Mouse (Mus musculus) stomach, embryonic 14.5 days (tissue): ENCODE results near the gene Tmem79. TPM values are rescaled to one million over a fixed set of nuclear protein-coding genes. Genes with fewer than 3 reads are reported as not detected.
"Not testable (repeated sequence)": the region's sequence is repeated elsewhere in the genome, so short reads cannot be mapped to it uniquely, and the experiment has no call there.

Experiments
- ATAC-seq: fragments of 200-750 bp; cut with Nextera tagmentation; 2 replicates; pipeline ENCODE4 v1.8.0; 2017; ENCODE audit warnings: low read depth, moderate TSS enrichment; ENCODE audit not compliant: insufficient number of reproducible peaks, insufficient read depth, low FRiP score
- H3K27ac ChIP-seq: fragments of 300-500 bp; sonication (generic); 2 replicates; pipeline ENCODE4 v1.5.1; 2014; ENCODE audit warnings: mild to moderate bottlenecking, low read length, moderate library complexity, mixed read lengths
- H3K27me3 ChIP-seq: fragments of 300-500 bp; sonication (generic); 2 replicates; pipeline ENCODE4 v1.6.1; 2014; ENCODE audit warnings: low read length, control low read depth, mixed read lengths; ENCODE audit not compliant: control insufficient read depth, insufficient read depth
- H3K36me3 ChIP-seq: fragments of 300-500 bp; sonication (generic); 2 replicates; pipeline ENCODE4 v1.6.1; 2014; ENCODE audit warnings: mild to moderate bottlenecking, control low read depth, low read length, moderate library complexity, mixed read lengths; ENCODE audit not compliant: control insufficient read depth, insufficient read depth
- H3K4me1 ChIP-seq: fragments of 300-500 bp; sonication (generic); 2 replicates; pipeline ENCODE4 v1.6.1; 2014; ENCODE audit warnings: low read length, control low read depth, mixed read lengths; ENCODE audit not compliant: control insufficient read depth, insufficient read depth
- H3K4me2 ChIP-seq: fragments of 300-500 bp; sonication (generic); replicated peaks from 2 replicates; pipeline ENCODE4 v1.6.1; 2014; ENCODE audit warnings: low read depth, low read length, control low read depth
- H3K4me3 ChIP-seq: fragments of 300-500 bp; sonication (generic); 2 replicates; pipeline ENCODE4 v1.5.1; 2014; ENCODE audit warnings: low read depth, low read length, control low read depth
- H3K9ac ChIP-seq: fragments of 300-500 bp; sonication (generic); replicated peaks from 2 replicates; pipeline ENCODE4 v1.6.1; 2014; ENCODE audit warnings: low read depth, mild to moderate bottlenecking, control low read depth, low read length, moderate library complexity, mixed read lengths
- H3K9me3 ChIP-seq: fragments of 300-500 bp; sonication (generic); 2 replicates; pipeline ENCODE4 v1.6.1; 2016; ENCODE audit warnings: low read depth, low read length, control low read depth; ENCODE audit not compliant: control insufficient read depth
- WGBS: fragments of 180-500 bp; shearing (Covaris S2); extraction: QIAGEN DNeasy Blood & Tissue Kit; methylation state at CpG from one replicate; pipeline ENCODE4 v1.1.7; 2014; 5-methylcytosine and 5-hydroxymethylcytosine counted together
- polyA plus RNA-seq: library from polyadenylated mRNA; unstranded; fragments of >200 nt; fragmentation: Nextera tagmentation; extraction: Ambion mirVana; gene quantifications from 2 replicates; pipeline ENCODE4 v1.2.1, GENCODE M21; 2014

Tmem79 gene
- polyA plus RNA-seq, 1 experiment from 2014 or later, result 20.5 TPM

- peaks cover 33% of the 10 kb centered on the region for H3K36me3 ChIP-seq
- no peaks in the 10 kb centered on the region for H3K27me3 ChIP-seq
- no peak for ATAC-seq
- H3K4me2 ChIP-seq, result peak overlapping the region; percentile 80
- H3K9me3 ChIP-seq, result no peaks in the 10 kb centered on the region
- peak overlapping the region; percentile 89 for H3K4me3 ChIP-seq
- peak overlapping the region; percentile 91 for H3K27ac ChIP-seq
- H3K9ac ChIP-seq, result peak overlapping the region; percentile 85
- under 1% methylated on average over 30 of the region's 30 CpGs for WGBS
- H3K4me1 ChIP-seq, result peaks cover 7% of the 10 kb centered on the region; the same call in 1 of the 2 replicates
These were observed 38.6 kb downstream of the Tmem79 start for GRCm38 (mm10) chr3:88297321-88297851.

- peak within 1 kb of the TSS; percentile 95 for H3K27ac ChIP-seq
- under 1% methylated on average over 44 of the region's 44 CpGs for WGBS
These were observed 39.2 kb downstream of the Tmem79 start, which contains the start of the genes Tsacc and Cct3 for GRCm38 (mm10) chr3:88296561-88297318. Gene Tsacc (minus strand): TSS chr3:88296999. Gene Cct3 (plus strand): TSS chr3:88297116.

GRCm38 (mm10) chr3:88296110-88296560, 39.8 kb downstream of the Tmem79 start:
- H3K27me3 ChIP-seq, result no peaks in the 10 kb centered on the region
- H3K9ac ChIP-seq, result peak overlapping the region; percentile 45
- H3K4me3 ChIP-seq, result peak overlapping the region; percentile 89
- no peaks in the 10 kb centered on the region for H3K9me3 ChIP-seq
- peak overlapping the region; percentile 95 for H3K27ac ChIP-seq
- H3K36me3 ChIP-seq, result peaks cover 21% of the 10 kb centered on the region
- under 1% methylated on average over 12 of the region's 12 CpGs for WGBS
- peaks cover 7% of the 10 kb centered on the region; the same call in 1 of the 2 replicates for H3K4me1 ChIP-seq
- peak overlapping the region; percentile 80 for H3K4me2 ChIP-seq
- peak; percentile 19; the same call in 1 of the 2 replicates for ATAC-seq

More at GRCm38 (mm10) chr3:88296561-88297318, 39.2 kb downstream of the Tmem79 start, which contains the start of the genes Tsacc and Cct3:
- Histone ChIP-seq H3K36me3 (peaks cover 27% of the 10 kb centered on the region), H3K4me1 (peaks cover 7% of the 10 kb centered on the region; the same call in 1 of the 2 replicates), H3K9me3 (no peaks in the 10 kb centered on the region), H3K27me3 (no peaks in the 10 kb centered on the region), H3K4me3 (peak within 1 kb of the TSS; percentile 89), H3K4me2 (peak within 1 kb of the TSS; percentile 80), H3K9ac (peak within 1 kb of the TSS; percentile 85)
- ATAC-seq, result peak; percentile 98

- WGBS, result 51% methylated on average over 1 of the region's 1 CpGs
- H3K9me3 ChIP-seq, H3K4me3 ChIP-seq, ATAC-seq, H3K9ac ChIP-seq, H3K27me3 ChIP-seq, H3K27ac ChIP-seq, H3K4me1 ChIP-seq: not testable (repeated sequence)
- Histone ChIP-seq H3K36me3 (peaks cover 12% of the 10 kb centered on the region), H3K4me2 (peak overlapping the region; percentile 80; the same call in 1 of the 2 replicates)
These were observed 40.7 kb downstream of the Tmem79 start for GRCm38 (mm10) chr3:88295272-88295671.

GRCm38 (mm10) chr3:88291970-88292369, 44.0 kb downstream of the Tmem79 start:
- Histone ChIP-seq H3K4me3 (no peak overlapping the region), H3K9me3 (no peaks in the 10 kb centered on the region), H3K36me3 (no peaks in the 10 kb centered on the region), H3K4me1 (no peaks in the 10 kb centered on the region), H3K4me2 (no peak overlapping the region), H3K9ac (no peak overlapping the region), H3K27me3 (no peaks in the 10 kb centered on the region), H3K27ac (no peak overlapping the region)
- 57% methylated on average over 4 of the region's 4 CpGs for WGBS
- ATAC-seq, result no peak

- not testable (repeated sequence) for H3K9me3 ChIP-seq, ATAC-seq, H3K36me3 ChIP-seq, H3K4me1 ChIP-seq, H3K27ac ChIP-seq, H3K4me3 ChIP-seq, H3K27me3 ChIP-seq, H3K9ac ChIP-seq, H3K4me2 ChIP-seq
- WGBS, result 80% methylated on average over 8 of the region's 10 CpGs
These were observed 47.7 kb downstream of the Tmem79 start for GRCm38 (mm10) chr3:88288133-88288713.

GRCm38 (mm10) chr3:88287110-88287509, 48.8 kb downstream of the Tmem79 start, which contains the start of gene Gm38392:
Gene Gm38392 (minus strand): TSS chr3:88287210.
- Histone ChIP-seq H3K27ac (no peak within 1 kb of the TSS), H3K4me1 (no peaks in the 10 kb centered on the region), H3K4me3 (no peak within 1 kb of the TSS), H3K9me3 (no peaks in the 10 kb centered on the region), H3K27me3 (no peaks in the 10 kb centered on the region), H3K36me3 (no peaks in the 10 kb centered on the region), H3K9ac (no peak within 1 kb of the TSS), H3K4me2 (no peak within 1 kb of the TSS)
- no peak for ATAC-seq
- 97% methylated on average over 4 of the region's 4 CpGs for WGBS

GRCm38 (mm10) chr3:88285565-88285895, 50.4 kb downstream of the Tmem79 start:
- not testable (repeated sequence) for H3K27me3 ChIP-seq, H3K9ac ChIP-seq, H3K4me1 ChIP-seq, H3K4me3 ChIP-seq, H3K9me3 ChIP-seq, ATAC-seq, H3K36me3 ChIP-seq, H3K27ac ChIP-seq, H3K4me2 ChIP-seq
- no CpG with 5 or more reads among the region's 2 CpGs for WGBS
